Mouse (Mus musculus) heart, adult 2 months (tissue): ENCODE measurements around the gene Gm21698. TPM values are rescaled to one million over a fixed set of nuclear protein-coding genes. Genes with fewer than 3 reads are reported as not detected.
"Not testable (repeated sequence)": the region's sequence is repeated elsewhere in the genome, so short reads cannot be mapped to it uniquely, and the experiment has no call there.

ENCODE experiments used
- DNase-seq, 2 experiments: peaks; one replicate each; pipeline ENCODE4 v3.0.0; 2021
- H3K27ac ChIP-seq: fragments of 200-600 bp; 2 replicates; pipeline ENCODE4 v1.8.1; 2022
- H3K27me3 ChIP-seq: fragments of 200-500 bp; 2 replicates; pipeline ENCODE4 v1.6.1; 2012; ENCODE audit warnings: mild to moderate bottlenecking, low read length, inconsistent platforms, mixed read lengths; ENCODE audit not compliant: control insufficient read depth, insufficient read depth
- H3K36me3 ChIP-seq: fragments of 200-500 bp; 2 replicates; pipeline ENCODE4 v1.6.1; 2012; ENCODE audit warnings: low read length, inconsistent platforms; ENCODE audit not compliant: control insufficient read depth, insufficient read depth
- H3K4me1 ChIP-seq: fragments of 200-500 bp; 2 replicates; pipeline ENCODE4 v1.6.1; 2011; ENCODE audit warnings: low read length; ENCODE audit not compliant: control insufficient read depth, insufficient read depth
- H3K4me3 ChIP-seq: fragments of 200-600 bp; 2 replicates; pipeline ENCODE4 v1.8.1; 2022
- H3K79me2 ChIP-seq: fragments of 200-500 bp; replicated peaks from 2 replicates; pipeline ENCODE4 v1.6.1; 2012; ENCODE audit warnings: mild to moderate bottlenecking, inconsistent platforms, low read length, moderate library complexity, mixed read lengths; ENCODE audit not compliant: control insufficient read depth, insufficient read depth
- H3K9ac ChIP-seq: fragments of 200-500 bp; 2 replicates; pipeline ENCODE4 v1.6.1; 2012; ENCODE audit warnings: low read depth, mild to moderate bottlenecking, control low read depth, inconsistent platforms, low read length, mixed read lengths
- WGBS: fragments of 180-500 bp; shearing (Covaris S2); methylation state at CpG from one replicate; pipeline ENCODE4 v1.1.7; 2018; 5-methylcytosine and 5-hydroxymethylcytosine counted together
- intact Hi-C: fragments of 180-260 bp; cut with DNase I; formaldehyde crosslinking; loops from one replicate; pipeline ENCODE4 v1.15.1; 2025
- long read RNA-seq: library from polyadenylated mRNA; stranded (forward); transcript quantifications from one replicate; pipeline ENCODE4 v2.0.0, GENCODE M21; 2021
- polyA plus RNA-seq: library from polyadenylated mRNA; depleted of rRNA; stranded (reverse); fragments of >200 nt; gene quantifications from 2 replicates; pipeline ENCODE4 v1.2.3, GENCODE M21; 2012; rRNA removed
- total RNA-seq, 2 experiments: library from RNA; stranded (reverse); gene quantifications; 2 replicates each; pipeline ENCODE4 v1.2.3; 2021

The Gm21698 gene
- total RNA-seq (not detected), polyA plus RNA-seq (not detected in 2 replicates)
- long read RNA-seq: 0 reads

- H3K4me1 ChIP-seq, H3K9ac ChIP-seq, H3K79me2 ChIP-seq, H3K4me3 ChIP-seq, DNase-seq, H3K27me3 ChIP-seq, H3K27ac ChIP-seq, H3K36me3 ChIP-seq, intact Hi-C loops: not testable (repeated sequence)
- WGBS: no CpG with 5 or more reads among the region's 3 CpGs
Measured at GRCm38 (mm10) chr5:25988550-25988949, at the start of gene Gm21698. TSS of gene Gm21698 (minus strand) at chr5:25988650.

GRCm38 (mm10) chr5:26022816-26023215, 34.4 kb upstream of the Gm21698 start, which contains the start of gene Gm5862:
TSS of gene Gm5862 (minus strand) at chr5:26022916.
- DNase-seq, H3K27ac ChIP-seq, H3K4me1 ChIP-seq, H3K27me3 ChIP-seq, H3K9ac ChIP-seq, H3K36me3 ChIP-seq, intact Hi-C loops, H3K4me3 ChIP-seq, H3K79me2 ChIP-seq: not testable (repeated sequence)
- WGBS: no CpG with 5 or more reads among the region's 3 CpGs

GRCm38 (mm10) chr5:26007697-26008096, 19.2 kb upstream of the Gm21698 start:
- not testable (repeated sequence) for DNase-seq

GRCm38 (mm10) chr5:26006937-26007695, 18.7 kb upstream of the Gm21698 start:
- peak; percentile 2 to 17 for DNase-seq
- intact Hi-C loops: not testable (repeated sequence)

More at GRCm38 (mm10) chr5:26007697-26008096, 19.2 kb upstream of the Gm21698 start:
- H3K4me3 ChIP-seq, H3K27me3 ChIP-seq, H3K79me2 ChIP-seq, H3K27ac ChIP-seq, intact Hi-C loops, H3K4me1 ChIP-seq, H3K9ac ChIP-seq, H3K36me3 ChIP-seq: not testable (repeated sequence)
- WGBS: 50% methylated on average over 7 of the region's 7 CpGs

GRCm38 (mm10) chr5:26004698-26005097, 16.2 kb upstream of the Gm21698 start, which contains the start of gene Gm1979:
TSS of gene Gm1979 (minus strand) at chr5:26004798.
- DNase-seq, intact Hi-C loops, H3K9ac ChIP-seq, H3K4me3 ChIP-seq, H3K4me1 ChIP-seq, H3K79me2 ChIP-seq, H3K27me3 ChIP-seq, H3K27ac ChIP-seq, H3K36me3 ChIP-seq: not testable (repeated sequence)
- WGBS: 60% methylated on average over 1 of the region's 2 CpGs

More at GRCm38 (mm10) chr5:26006937-26007695, 18.7 kb upstream of the Gm21698 start:
- not testable (repeated sequence) for H3K79me2 ChIP-seq, H3K4me1 ChIP-seq, H3K27ac ChIP-seq, H3K9ac ChIP-seq, H3K36me3 ChIP-seq, H3K4me3 ChIP-seq, H3K27me3 ChIP-seq
- 19% methylated on average over 45 of the region's 45 CpGs for WGBS

GRCm38 (mm10) chr5:25972563-25972962, 15.9 kb downstream of the Gm21698 start, which contains the start of gene Gm21680:
TSS of gene Gm21680 (minus strand) at chr5:25972663.
- H3K4me3 ChIP-seq, H3K9ac ChIP-seq, H3K36me3 ChIP-seq, DNase-seq, H3K27ac ChIP-seq, H3K79me2 ChIP-seq, H3K27me3 ChIP-seq, intact Hi-C loops, H3K4me1 ChIP-seq: not testable (repeated sequence)
- WGBS: no CpG with 5 or more reads among the region's 2 CpGs

- 43% methylated on average over 17 of the region's 17 CpGs for WGBS
- H3K9ac ChIP-seq, H3K36me3 ChIP-seq, H3K4me3 ChIP-seq, H3K4me1 ChIP-seq, intact Hi-C loops, H3K27ac ChIP-seq, DNase-seq, H3K79me2 ChIP-seq, H3K27me3 ChIP-seq: not testable (repeated sequence)
Measured at GRCm38 (mm10) chr5:25957050-25957449, 31.4 kb downstream of the Gm21698 start.

GRCm38 (mm10) chr5:25956611-25957010, 31.8 kb downstream of the Gm21698 start:
- H3K9ac ChIP-seq, H3K4me1 ChIP-seq, H3K27me3 ChIP-seq, H3K27ac ChIP-seq, H3K4me3 ChIP-seq, H3K79me2 ChIP-seq, intact Hi-C loops, H3K36me3 ChIP-seq, DNase-seq: not testable (repeated sequence)
- whole genome bisulfite sequencing: 23% methylated on average over 32 of the region's 32 CpGs

- intact Hi-C loops, H3K79me2 ChIP-seq, H3K4me1 ChIP-seq, H3K27me3 ChIP-seq, H3K9ac ChIP-seq, H3K27ac ChIP-seq, DNase-seq, H3K4me3 ChIP-seq, H3K36me3 ChIP-seq: not testable (repeated sequence)
- 46% methylated on average over 2 of the region's 2 CpGs for WGBS
Measured at GRCm38 (mm10) chr5:25954317-25954716, 34.1 kb downstream of the Gm21698 start, which contains the start of gene Gm21671. TSS of gene Gm21671 (minus strand) at chr5:25954417.

- H3K4me1 ChIP-seq, intact Hi-C loops, DNase-seq, H3K27me3 ChIP-seq, H3K36me3 ChIP-seq, H3K4me3 ChIP-seq, H3K27ac ChIP-seq, H3K79me2 ChIP-seq, H3K9ac ChIP-seq: not testable (repeated sequence)
- 75% methylated on average over 2 of the region's 2 CpGs for WGBS
Measured at GRCm38 (mm10) chr5:25945391-25945790, 43.1 kb downstream of the Gm21698 start.
